Mouse (Mus musculus) heart, adult 2 months (tissue): ENCODE results near the gene Rsrc1. TPM values are rescaled to one million over a fixed set of nuclear protein-coding genes. Genes with fewer than 3 reads are reported as not detected.
"Not testable (repeated sequence)": the region's sequence is repeated elsewhere in the genome, so short reads cannot be mapped to it uniquely, and the experiment has no call there.

ENCODE experiments used
- DNase-seq, 2 experiments: peaks; one replicate each; pipeline ENCODE4 v3.0.0; 2021
- H3K27ac ChIP-seq: fragments of 200-600 bp; 2 replicates; pipeline ENCODE4 v1.8.1; 2022
- H3K27me3 ChIP-seq: fragments of 200-500 bp; 2 replicates; pipeline ENCODE4 v1.6.1; 2012; ENCODE audit warnings: mild to moderate bottlenecking, low read length, inconsistent platforms, mixed read lengths; ENCODE audit not compliant: control insufficient read depth, insufficient read depth
- H3K36me3 ChIP-seq: fragments of 200-500 bp; 2 replicates; pipeline ENCODE4 v1.6.1; 2012; ENCODE audit warnings: low read length, inconsistent platforms; ENCODE audit not compliant: control insufficient read depth, insufficient read depth
- H3K4me1 ChIP-seq: fragments of 200-500 bp; 2 replicates; pipeline ENCODE4 v1.6.1; 2011; ENCODE audit warnings: low read length; ENCODE audit not compliant: control insufficient read depth, insufficient read depth
- H3K4me3 ChIP-seq: fragments of 200-600 bp; 2 replicates; pipeline ENCODE4 v1.8.1; 2022
- H3K79me2 ChIP-seq: fragments of 200-500 bp; replicated peaks from 2 replicates; pipeline ENCODE4 v1.6.1; 2012; ENCODE audit warnings: mild to moderate bottlenecking, inconsistent platforms, low read length, moderate library complexity, mixed read lengths; ENCODE audit not compliant: control insufficient read depth, insufficient read depth
- H3K9ac ChIP-seq: fragments of 200-500 bp; 2 replicates; pipeline ENCODE4 v1.6.1; 2012; ENCODE audit warnings: low read depth, mild to moderate bottlenecking, control low read depth, inconsistent platforms, low read length, mixed read lengths
- CTCF ChIP-seq: fragments of 200-600 bp; IDR thresholded peaks from 2 replicates; pipeline ENCODE4 v1.8.1; 2022; ENCODE audit warnings: antibody characterized with exemption, mild to moderate bottlenecking, moderate library complexity
- EP300 ChIP-seq: fragments of 200-500 bp; IDR thresholded peaks from 2 replicates; pipeline ENCODE4 v1.6.1; 2011; ENCODE audit warnings: low read depth, low read length, control low read depth; ENCODE audit not compliant: insufficient read depth
- POLR2A ChIP-seq: fragments of 200-500 bp; IDR thresholded peaks from 2 replicates; pipeline ENCODE4 v1.6.1; 2011; ENCODE audit warnings: mild to moderate bottlenecking, low read depth, low read length, control low read depth; ENCODE audit not compliant: insufficient read depth
- WGBS: fragments of 180-500 bp; shearing (Covaris S2); methylation state at CpG from one replicate; pipeline ENCODE4 v1.1.7; 2018; 5-methylcytosine and 5-hydroxymethylcytosine counted together
- intact Hi-C: fragments of 180-260 bp; cut with DNase I; formaldehyde crosslinking; loops from one replicate; pipeline ENCODE4 v1.15.1; 2025
- polyA plus RNA-seq: library from polyadenylated mRNA; depleted of rRNA; stranded (reverse); fragments of >200 nt; gene quantifications from 2 replicates; pipeline ENCODE4 v1.2.3, GENCODE M21; 2012
- total RNA-seq, 2 experiments: library from RNA; stranded (reverse); gene quantifications; 2 replicates each; pipeline ENCODE4 v1.2.3; 2021

Rsrc1 gene
- total and polyA plus RNA-seq, 3 experiments = 2.4 to 11.0 (median 10.6) TPM

GRCm38 (mm10) chr3:66996820-66997219, 15.6 kb downstream of the Rsrc1 start:
- Histone ChIP-seq H3K27ac (no peak overlapping the region), H3K4me3 (no peak overlapping the region), H3K4me1 (no peaks in the 10 kb centered on the region), H3K79me2 (no peaks in the 10 kb centered on the region), H3K9ac (no peak overlapping the region), H3K36me3 (no peaks in the 10 kb centered on the region), H3K27me3 (no peaks in the 10 kb centered on the region)
- intact Hi-C loops = no loop called here
- no peak for DNase-seq
- 91% methylated on average over 1 of the region's 1 CpGs for WGBS
- TF ChIP-seq POLR2A = no peak

- no peak overlapping the region for H3K27ac ChIP-seq
- H3K27me3 ChIP-seq = no peaks in the 10 kb centered on the region
- WGBS = 97% methylated on average over 6 of the region's 6 CpGs
- H3K4me1 ChIP-seq = no peaks in the 10 kb centered on the region
- no peaks in the 10 kb centered on the region for H3K79me2 ChIP-seq
- intact Hi-C loops = no loop called here
- TF ChIP-seq POLR2A (no peak), CTCF (no peak), EP300 (no peak)
- no peak for DNase-seq
- no peak overlapping the region for H3K9ac ChIP-seq
- H3K4me3 ChIP-seq = no peak overlapping the region
- no peaks in the 10 kb centered on the region for H3K36me3 ChIP-seq
Observed at GRCm38 (mm10) chr3:67036387-67037062, 55.3 kb downstream of the Rsrc1 start.

DNA sequence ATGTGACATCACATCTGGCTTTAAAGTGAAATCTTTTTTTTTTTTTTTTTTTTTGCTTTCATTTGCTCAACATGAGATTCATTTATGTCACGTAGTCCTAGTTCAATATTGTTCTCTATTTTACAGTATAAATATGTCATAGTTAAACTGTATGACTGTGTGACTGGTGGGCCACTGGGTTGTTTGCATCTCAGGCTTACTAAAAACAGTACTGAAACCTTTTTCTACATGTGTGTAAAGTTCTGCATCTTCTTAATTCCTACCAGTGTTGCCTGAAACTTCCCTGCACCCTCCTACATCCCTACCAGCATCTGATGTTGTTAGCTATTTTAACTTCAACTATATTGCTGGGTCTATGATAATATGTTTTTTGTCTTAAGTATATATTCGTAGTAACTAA, 78.6 kb downstream of the Rsrc1 start:
- TF ChIP-seq CTCF = no peak
- TF ChIP-seq EP300 = no peak
- no peak for TF ChIP-seq POLR2A

GRCm38 (mm10) chr3:67070575-67071488, 89.6 kb downstream of the Rsrc1 start:
- intact Hi-C loops = no loop called here
- H3K27me3 ChIP-seq = no peaks in the 10 kb centered on the region
- DNase-seq = no peak
- no peaks in the 10 kb centered on the region for H3K36me3 ChIP-seq
- 80% methylated on average over 11 of the region's 11 CpGs for WGBS
- H3K4me1 ChIP-seq = no peaks in the 10 kb centered on the region
- TF ChIP-seq CTCF (no peak), EP300 (no peak), POLR2A (no peak)
- H3K4me3 ChIP-seq = no peak overlapping the region
- no peak overlapping the region for H3K27ac ChIP-seq
- H3K9ac ChIP-seq = no peak overlapping the region
- no peaks in the 10 kb centered on the region for H3K79me2 ChIP-seq

More for the DNA sequence above, 78.6 kb downstream of the Rsrc1 start:
- Histone ChIP-seq H3K27me3 (no peaks in the 10 kb centered on the region), H3K4me1 (no peaks in the 10 kb centered on the region), H3K27ac (no peak overlapping the region), H3K4me3 (no peak overlapping the region), H3K9ac (no peak overlapping the region), H3K79me2 (no peaks in the 10 kb centered on the region), H3K36me3 (no peaks in the 10 kb centered on the region)
- intact Hi-C loops = no loop called here
- 96% methylated on average over 2 of the region's 2 CpGs for WGBS
- DNase-seq = no peak

DNA sequence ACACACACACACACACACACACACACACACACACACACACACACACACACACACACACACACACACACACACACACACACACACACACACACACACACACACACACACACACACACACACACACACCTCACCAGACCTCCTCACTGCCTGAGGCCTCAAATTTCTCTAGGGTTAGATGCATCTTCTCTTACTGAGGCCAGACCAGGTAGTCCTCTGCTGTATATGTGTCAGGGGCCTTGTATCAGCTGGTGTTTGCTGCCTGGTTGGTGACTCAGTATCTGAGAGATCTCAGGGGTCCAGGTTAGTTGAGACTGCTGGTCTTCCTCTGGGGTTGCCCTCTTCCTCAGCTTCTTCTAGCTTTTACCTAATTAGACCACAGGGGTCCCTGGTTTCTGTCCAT, 92.5 kb downstream of the Rsrc1 start:
- H3K27ac ChIP-seq, H3K27me3 ChIP-seq, DNase-seq, H3K36me3 ChIP-seq, H3K9ac ChIP-seq, H3K79me2 ChIP-seq, H3K4me3 ChIP-seq, intact Hi-C loops, H3K4me1 ChIP-seq: not testable (repeated sequence)

- H3K27me3 ChIP-seq = no peaks in the 10 kb centered on the region; the same call in 1 of the 2 replicates
- no peaks in the 10 kb centered on the region for H3K4me1 ChIP-seq
- no peak for DNase-seq
- intact Hi-C loops = no loop called here
- H3K27ac ChIP-seq = no peak overlapping the region
- H3K79me2 ChIP-seq = no peaks in the 10 kb centered on the region
- 90% methylated on average over 2 of the region's 2 CpGs for WGBS
- no peak for TF ChIP-seq EP300
- TF ChIP-seq POLR2A = no peak
- no peak for TF ChIP-seq CTCF
- no peaks in the 10 kb centered on the region for H3K36me3 ChIP-seq
- H3K9ac ChIP-seq = no peak overlapping the region
- H3K4me3 ChIP-seq = no peak overlapping the region
Observed at GRCm38 (mm10) chr3:67075484-67075883, 94.3 kb downstream of the Rsrc1 start.
